10 mouse cellular contexts compared by ENCODE assay signal in the genomic region with DNA sequence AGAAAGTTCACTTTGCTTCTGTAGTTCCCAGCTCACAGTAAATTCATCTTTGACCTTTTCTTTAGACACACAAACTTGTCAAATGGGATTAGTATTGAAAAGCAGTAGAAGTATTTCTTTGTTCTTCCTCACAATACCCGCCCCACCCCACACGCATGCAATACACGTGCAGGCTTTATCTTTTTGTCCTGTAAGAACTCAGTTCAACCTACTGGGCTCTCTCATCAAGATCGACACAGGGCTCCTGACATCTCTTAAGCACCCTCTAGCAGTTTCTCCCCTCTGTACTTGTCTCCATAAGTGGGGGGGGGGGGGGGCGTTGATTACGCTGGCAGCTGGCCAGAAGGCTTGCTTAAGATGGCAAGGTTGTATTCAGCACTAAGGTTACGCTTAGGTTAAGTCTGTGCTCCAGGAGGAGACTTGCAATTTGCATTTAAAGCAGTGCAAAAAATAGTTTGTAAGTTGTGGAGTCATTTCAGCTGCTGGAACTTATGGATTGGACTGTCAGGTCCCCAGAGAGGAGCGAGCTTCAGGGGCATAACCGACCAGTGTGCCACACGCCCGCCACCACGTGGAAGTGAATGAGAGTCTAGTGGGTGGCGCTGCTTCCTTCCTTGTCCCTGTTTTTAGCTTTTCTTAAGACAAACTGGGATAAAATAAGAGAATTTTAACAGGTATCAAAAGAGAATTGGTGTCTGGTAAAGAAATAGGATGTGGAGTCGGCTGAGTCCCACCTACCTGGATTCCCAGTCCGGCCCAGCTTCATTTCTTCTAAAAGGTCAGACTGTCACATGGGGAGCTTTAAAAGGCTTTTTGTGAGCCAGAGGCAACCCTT. TPM values are rescaled to one million over a fixed set of nuclear protein-coding genes. Genes with fewer than 3 reads are reported as not detected.
DNase-seq lines count a peak whose midpoint lies in the region; ATAC-seq and TF ChIP-seq lines count a peak whose summit lies in the region.
"Had no signal": no experiment of that assay in that cellular context is flagged by ENCODE, and none has a peak within 500 bp of the region (broad histone marks: within the 10 kb centered on the region; RNA-seq: fewer than 3 reads in every experiment).

No protein-coding gene starts in this region.

- intact Hi-C loops in heart, adult 2 months (cut with DNase I): no loop called here
- intact Hi-C loops in heart, postnatal 14 days (cut with DNase I): loop anchor here (2.0 kb wide), 1 partner anchor 19 kb away; no protein-coding TSS in a partner anchor
- intact Hi-C loops in left cerebral cortex, postnatal 10 days (cut with DNase I): no loop called here

- peak overlapping the region; percentile 19 for H3K4me3 ChIP-seq in heart, adult 2 months
- no peak overlapping the region for H3K4me3 ChIP-seq in ES-Bruce4 (ENCODE audit: low read depth, low read length)
- no peak overlapping the region for H3K4me3 ChIP-seq in forebrain, embryonic 14.5 days (ENCODE audit: low read depth, low read length)
- H3K4me3 ChIP-seq in liver, embryonic 15.5 days (replicated peaks): no peak overlapping the region

- peak; percentile 58; the same call in 1 of the 2 replicates for ATAC-seq in forebrain, embryonic 14.5 days
- ATAC-seq in liver, embryonic 15.5 days (ENCODE audit: insufficient read depth): peak; percentile 74; the same call in 1 of the 2 replicates

- TF ChIP-seq CTCF in heart, adult 2 months (IDR thresholded peaks at IDR 0.05): no peak
- TF ChIP-seq CTCF in ES-Bruce4 (IDR thresholded peaks at IDR 0.05; ENCODE audit: low read depth, low read length): no peak

- H3K79me2 ChIP-seq in heart, adult 2 months (replicated peaks; ENCODE audit: control insufficient read depth, insufficient read depth, low read length): 0 out of 2 replicates have a peak, but pooled peaks cover 3% of the 10 kb centered on the region

- TF ChIP-seq EP300 in heart, adult 2 months (IDR thresholded peaks at IDR 0.05; ENCODE audit: insufficient read depth, low read depth, low read length): no peak
- no peak for TF ChIP-seq EP300 in ES-Bruce4 (IDR thresholded peaks at IDR 0.05; ENCODE audit: insufficient read depth, low read depth, low read length)

- whole genome bisulfite sequencing in heart, adult 2 months: 29% methylated on average over 15 of the region's 15 CpGs
- WGBS in forebrain, embryonic 14.5 days: 19% methylated on average over 15 of the region's 15 CpGs
- 50% methylated on average over 15 of the region's 15 CpGs for WGBS in liver, embryonic 15.5 days (ENCODE audit: insufficient replicate concordance)

- peak overlapping the region; percentile 98 for H3K27ac ChIP-seq in heart, adult 2 months
- peak overlapping the region; percentile 78 for H3K27ac ChIP-seq in ES-Bruce4 (ENCODE audit: insufficient read depth, low read length)
- H3K27ac ChIP-seq in forebrain, embryonic 14.5 days (ENCODE audit: low read depth, low read length): peak overlapping the region; percentile 70; the same call in 1 of the 2 replicates
- H3K27ac ChIP-seq in liver, embryonic 15.5 days (replicated peaks): peak overlapping the region; percentile 73

- peak in 1 of 2 experiments; percentile 28 for DNase-seq in heart, adult 2 months
- no peak for DNase-seq in heart, postnatal 14 days
- DNase-seq in forebrain, embryonic 14.5 days (ENCODE audit: low spot score): peak; percentile 34
- no peak for DNase-seq in thymus, postnatal 36 days
- DNase-seq in adrenal gland, postnatal 25 days: no peak
- no peak for DNase-seq in left cerebral cortex, postnatal 10 days (ENCODE audit: extremely low spot score in 1 of 2, low spot score in 2 of 2)
- DNase-seq: cerebellum, adult 11 months; kidney, postnatal 4 days had no signal

- H3K36me3 ChIP-seq in heart, adult 2 months (ENCODE audit: control insufficient read depth, insufficient read depth, low read length): peaks cover 43% of the 10 kb centered on the region
- no peaks in the 10 kb centered on the region for H3K36me3 ChIP-seq in ES-Bruce4 (ENCODE audit: control insufficient read depth, insufficient read depth, low read length, poor library complexity, severe bottlenecking)
- no peaks in the 10 kb centered on the region for H3K36me3 ChIP-seq in forebrain, embryonic 14.5 days (ENCODE audit: control insufficient read depth, insufficient read depth, low read length)
- H3K36me3 ChIP-seq in liver, embryonic 15.5 days (replicated peaks): 0 out of 2 replicates have a peak, but pooled peaks cover 6% of the 10 kb centered on the region

- H3K27me3 ChIP-seq in heart, adult 2 months (ENCODE audit: control insufficient read depth, insufficient read depth, low read length): no peaks in the 10 kb centered on the region
- H3K27me3 ChIP-seq in ES-Bruce4 (ENCODE audit: control insufficient read depth, insufficient read depth, low read length, poor library complexity, severe bottlenecking): no peaks in the 10 kb centered on the region
- H3K27me3 ChIP-seq in forebrain, embryonic 14.5 days (replicated peaks; ENCODE audit: control insufficient read depth, insufficient read depth, low read length): no peaks in the 10 kb centered on the region
- no peaks in the 10 kb centered on the region for H3K27me3 ChIP-seq in liver, embryonic 15.5 days

- no peak overlapping the region for H3K4me2 ChIP-seq in forebrain, embryonic 14.5 days (ENCODE audit: low read length)
- peak overlapping the region; percentile 26; the same call in 1 of the 2 replicates for H3K4me2 ChIP-seq in liver, embryonic 15.5 days

- peak overlapping the region; percentile 37; the same call in 1 of the 2 replicates for H3K9ac ChIP-seq in heart, adult 2 months (ENCODE audit: low read depth, low read length)
- peak overlapping the region; percentile 48; the same call in 1 of the 2 replicates for H3K9ac ChIP-seq in ES-Bruce4 (ENCODE audit: low read depth, poor library complexity, severe bottlenecking)
- no peak overlapping the region for H3K9ac ChIP-seq in forebrain, embryonic 14.5 days (ENCODE audit: low read length)
- no peak overlapping the region for H3K9ac ChIP-seq in liver, embryonic 15.5 days

- H3K4me1 ChIP-seq in heart, adult 2 months (ENCODE audit: control insufficient read depth, insufficient read depth, low read length): peaks cover 38% of the 10 kb centered on the region
- H3K4me1 ChIP-seq in ES-Bruce4 (ENCODE audit: control insufficient read depth, insufficient read depth, low read length): peaks cover 6% of the 10 kb centered on the region
- H3K4me1 ChIP-seq in forebrain, embryonic 14.5 days (ENCODE audit: control insufficient read depth, insufficient read depth, low read length): peaks cover 21% of the 10 kb centered on the region
- peaks cover 45% of the 10 kb centered on the region for H3K4me1 ChIP-seq in liver, embryonic 15.5 days (replicated peaks)

- TF ChIP-seq POLR2A in heart, adult 2 months (IDR thresholded peaks at IDR 0.05; ENCODE audit: insufficient read depth, low read depth, low read length): no peak
- no peak for TF ChIP-seq POLR2A in ES-Bruce4 (IDR thresholded peaks at IDR 0.05; ENCODE audit: insufficient read depth, low read length)

- no peaks in the 10 kb centered on the region for H3K9me3 ChIP-seq in ES-Bruce4 (replicated peaks; ENCODE audit: control insufficient read depth, insufficient read depth, low read length, poor library complexity, severe bottlenecking)
- no peaks in the 10 kb centered on the region for H3K9me3 ChIP-seq in forebrain, embryonic 14.5 days (replicated peaks; ENCODE audit: control insufficient read depth, low read length)
- no peaks in the 10 kb centered on the region for H3K9me3 ChIP-seq in liver, embryonic 15.5 days (replicated peaks)

RNA-seq across cellular contexts. Expression of gene Cds2, which starts 20.5 kb away (rescaled TPM):
- 10 to 100 TPM; 75.4 to 90.4 TPM for total RNA-seq in heart, adult 2 months (2021)
- 48.0 and 85.1 TPM in 2 replicates for polyA plus RNA-seq in heart, adult 2 months (2012; rRNA removed)
- 10 to 100 TPM; 80.1 to 91.4 TPM for total RNA-seq in heart, postnatal 14 days (2021)
- 74.3 and 83.4 TPM in 2 replicates for polyA plus RNA-seq in ES-Bruce4 (2011; ENCODE audit: insufficient read depth, insufficient read length, low read depth, missing spikeins)
- 23.2 and 29.3 TPM in 2 replicates for polyA plus RNA-seq in forebrain, embryonic 14.5 days (2014; fragmentation: Nextera tagmentation; extraction: Ambion mirVana)
- polyA plus RNA-seq in liver, embryonic 15.5 days (2015; fragmentation: Nextera tagmentation; extraction: Ambion mirVana): 8.8 and 9.6 TPM in 2 replicates
- 70.5 and 91.0 TPM in 2 replicates for total RNA-seq in adrenal gland, postnatal 25 days (2021)
- 100 to 1,000 TPM; 182 to 191 TPM for total RNA-seq in left cerebral cortex, postnatal 10 days (2021)

RNA-seq across cellular contexts. Expression of gene Pcna, which starts 30.3 kb away (rescaled TPM):
- 10 to 100 TPM; 36.5 to 39.9 TPM for total RNA-seq in heart, adult 2 months (2021)
- 25.9 and 35.8 TPM in 2 replicates for polyA plus RNA-seq in heart, adult 2 months (2012; rRNA removed)
- 10 to 100 TPM; 40.2 to 57.8 TPM for total RNA-seq in heart, postnatal 14 days (2021)
- 355 and 368 TPM in 2 replicates for polyA plus RNA-seq in ES-Bruce4 (2011; ENCODE audit: insufficient read depth, insufficient read length, low read depth, missing spikeins)
- 217 and 258 TPM in 2 replicates for polyA plus RNA-seq in forebrain, embryonic 14.5 days (2014; fragmentation: Nextera tagmentation; extraction: Ambion mirVana)
- polyA plus RNA-seq in liver, embryonic 15.5 days (2015; fragmentation: Nextera tagmentation; extraction: Ambion mirVana): 249 and 274 TPM in 2 replicates
- total RNA-seq in adrenal gland, postnatal 25 days (2021): 92.6 and 103 TPM in 2 replicates
- 10 to 100 TPM; 57.1 to 61.2 TPM for total RNA-seq in left cerebral cortex, postnatal 10 days (2021)

RNA-seq across cellular contexts. Expression of gene Tmem230, which starts 35.8 kb away (rescaled TPM):
- 10 to 100 TPM; 23.1 to 23.3 TPM for total RNA-seq in heart, adult 2 months (2021)
- 28.0 and 43.2 TPM in 2 replicates for polyA plus RNA-seq in heart, adult 2 months (2012; rRNA removed)
- 10 to 100 TPM; 20.2 to 23.7 TPM for total RNA-seq in heart, postnatal 14 days (2021)
- 46.0 and 47.7 TPM in 2 replicates for polyA plus RNA-seq in ES-Bruce4 (2011; ENCODE audit: insufficient read depth, insufficient read length, low read depth, missing spikeins)
- polyA plus RNA-seq in forebrain, embryonic 14.5 days (2014; fragmentation: Nextera tagmentation; extraction: Ambion mirVana): 51.3 and 53.6 TPM in 2 replicates
- 14.7 and 15.5 TPM in 2 replicates for polyA plus RNA-seq in liver, embryonic 15.5 days (2015; fragmentation: Nextera tagmentation; extraction: Ambion mirVana)
- total RNA-seq in adrenal gland, postnatal 25 days (2021): 46.2 and 46.4 TPM in 2 replicates
- 10 to 100 TPM; 27.0 to 30.2 TPM for total RNA-seq in left cerebral cortex, postnatal 10 days (2021)

Comparison
In these comparisons a context has a peak if more than half of its experiments do, and no peak if none do; other contexts are left out.
1. H3K9ac ChIP-seq: peak in heart, adult 2 months (single experiment) and ES-Bruce4 (single experiment); none in forebrain, embryonic 14.5 days (single experiment) and liver, embryonic 15.5 days (single experiment).
2. Peak in every context shown above with its lines, with median percentiles within 50 percentile points of each other: H3K27ac ChIP-seq.